Mouse (Mus musculus): ENCODE measurements at regions not wholly inside any gene's neighbourhood (a gene's known extent, or its start where the extent isn't known, plus 50 kb on each side); places are given as distances from the start of the nearest gene placed in this dataset.

DNA sequence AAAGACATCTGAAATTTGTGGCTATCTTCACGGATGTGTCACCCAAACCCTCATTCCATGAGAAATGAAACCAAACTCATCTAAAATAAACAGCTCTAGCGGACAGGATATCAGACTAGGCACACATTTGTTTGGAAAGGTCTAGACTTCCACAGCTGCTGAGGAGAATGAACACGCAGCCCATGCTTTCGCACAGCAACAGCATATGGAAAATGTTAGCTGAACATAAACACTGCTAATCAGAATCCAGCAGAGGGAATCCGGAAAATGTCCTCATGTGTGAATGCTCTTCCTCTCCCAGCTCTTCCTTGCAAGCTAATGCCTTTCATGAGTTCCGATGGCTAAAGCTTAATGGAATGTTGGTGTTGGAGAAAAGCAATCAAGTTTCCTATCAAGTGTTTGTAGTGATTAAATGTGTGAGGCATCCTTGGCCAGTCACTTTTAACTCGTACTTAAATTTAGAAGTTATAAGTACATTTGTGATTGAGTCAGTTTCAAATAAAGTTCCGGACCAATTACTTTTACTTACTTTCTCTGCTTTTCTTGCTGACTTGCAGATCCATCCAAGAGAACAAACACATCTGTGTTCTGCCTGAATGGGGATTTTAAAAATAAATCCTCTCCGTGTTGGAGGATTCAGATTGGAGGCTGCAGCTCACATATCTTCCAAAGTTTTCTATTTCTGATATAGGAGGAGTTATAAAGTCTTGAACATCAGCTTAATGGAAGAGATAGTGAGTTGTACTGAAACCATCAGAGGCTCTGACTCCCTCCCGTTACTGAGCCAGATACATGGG lies 124.9 kb downstream of the Samd5 start:
- TF ChIP-seq CTCF (IDR thresholded peaks at IDR 0.05; ENCODE audit: low read depth, low read length) (no peak), POLR2A (IDR thresholded peaks at IDR 0.05; ENCODE audit: extremely low read depth, insufficient read depth, low read length) (no peak)
